Mouse (Mus musculus): ENCODE data around the gene Mrpl58.

Gene Mrpl58

GRCm38 (mm10) chr11:115457405-115457804, 53.9 kb downstream of the Mrpl58 start:
- no peak for DNase-seq (ENCODE audit: low read depth, low spot score)

- DNase-seq (ENCODE audit: low read depth, low spot score), result no peak
Observed at GRCm38 (mm10) chr11:115460976-115461375, 57.4 kb downstream of the Mrpl58 start.

GRCm38 (mm10) chr11:115461846-115462242, 58.3 kb downstream of the Mrpl58 start:
- no peak for DNase-seq (ENCODE audit: low read depth, low spot score)

Data from R1 (cell line).